Mouse (Mus musculus) neutrophil, adult 83 days (primary cell): ENCODE results near the gene Gm8180. TPM values are rescaled to one million over a fixed set of nuclear protein-coding genes. Genes with fewer than 3 reads are reported as not detected.

ENCODE experiments used
- total RNA-seq, 2 experiments: library from RNA; stranded (reverse); gene quantifications; one replicate each; pipeline ENCODE4 v1.2.4; 2023

Gm8180 gene
- not detected for total RNA-seq

GRCm38 (mm10) chr14:43784645-43785044 lies at the start of gene Gm8180:
Gene Gm8180 (minus strand): TSS chr14:43784745.

DNA sequence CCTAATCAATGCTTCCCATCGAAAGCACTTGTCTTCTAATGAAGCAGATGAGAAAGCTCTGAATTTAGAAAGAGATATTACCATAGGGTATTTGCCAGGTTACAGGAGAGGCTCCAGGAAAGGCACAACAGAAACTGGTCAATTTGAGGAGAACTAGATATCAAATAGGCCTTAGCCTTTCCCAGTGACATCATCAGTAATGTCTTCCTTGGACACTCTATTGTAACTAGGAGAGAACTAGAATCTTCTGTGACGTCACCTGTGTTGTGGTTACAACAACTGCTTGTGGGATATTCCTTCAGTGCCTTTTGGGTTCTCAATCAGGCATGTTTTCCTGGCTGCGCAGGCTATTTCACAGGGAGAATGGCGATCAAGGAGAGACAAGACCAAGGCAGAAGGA lies 37.0 kb downstream of the Gm8180 start, which contains the start of gene Gm6526:
Gene Gm6526, plus strand, starts transcription at position 301 of the 400 bp plus-strand sequence.

Other genes with a start within 250 kb of the Gm8180 start
- gene Gm5799, start 241.2 kb downstream of the Gm8180 start, total RNA-seq: not detected
- not detected for gene Gm17654, start 205.6 kb downstream of the Gm8180 start, total RNA-seq
- not detected for gene Gm10375, start 176.7 kb downstream of the Gm8180 start, total RNA-seq
- not detected for gene Gm8165, start 107.5 kb downstream of the Gm8180 start, total RNA-seq
- gene Gm7324, start 86.9 kb downstream of the Gm8180 start, total RNA-seq: under 1 TPM in 1 of 2 experiments, not detected in 1; 0.35 TPM
- not detected for gene Gm16506, start 57.3 kb downstream of the Gm8180 start, total RNA-seq
- gene Gm6526, start 36.9 kb downstream of the Gm8180 start, total RNA-seq: not detected
- 10 to 100 TPM; 35.6 to 84.2 TPM for gene Ear1, start 90.8 kb upstream of the Gm8180 start, total RNA-seq
- not detected for gene Ear10, start 138.8 kb upstream of the Gm8180 start, total RNA-seq
- gene Gm8113, start 140.6 kb upstream of the Gm8180 start, total RNA-seq: 1 to 10 TPM in 1 of 2 experiments, under 1 TPM in 1; 0.60 to 3.6 TPM
- gene Ang5, start 172.3 kb upstream of the Gm8180 start, total RNA-seq: not detected
- not detected for gene Ang6, start 217.5 kb upstream of the Gm8180 start, total RNA-seq